9 mouse cellular contexts compared by ENCODE assay signal in genomic region chr9:44499356-44500162, GRCm38 (mm10). TPM values are rescaled to one million over a fixed set of nuclear protein-coding genes. Genes with fewer than 3 reads are reported as not detected.
DNase-seq lines count a peak whose midpoint lies in the region; ATAC-seq and TF ChIP-seq lines count a peak whose summit lies in the region.
"Had no signal": no experiment of that assay in that cellular context is flagged by ENCODE, and none has a peak within 500 bp of the region (broad histone marks: within the 10 kb centered on the region; RNA-seq: fewer than 3 reads in every experiment).

No protein-coding gene starts in this region.

- H3K4me1 ChIP-seq in forebrain, embryonic 14.5 days (ENCODE audit: control insufficient read depth, insufficient read depth, low read length), result peaks cover 56% of the 10 kb centered on the region
- H3K4me1 ChIP-seq in hindbrain, embryonic 13.5 days (replicated peaks), result peaks cover 73% of the 10 kb centered on the region
- peaks cover 0 to 8% of the 10 kb centered on the region in 2 experiments; a peak in 1 of 4 replicates for H3K4me1 ChIP-seq in liver, embryonic 14.5 days (replicated peaks; ENCODE audit: control insufficient read depth in 2 of 2, insufficient read depth in 2 of 2, low read length in 1 of 2)
- peaks cover 23% of the 10 kb centered on the region for H3K4me1 ChIP-seq in small intestine, adult 2 months (ENCODE audit: control insufficient read depth, insufficient read depth, insufficient read length, low read length)

- 0 out of 2 replicates have a peak, but pooled peaks have one; percentile 3 for ATAC-seq in forebrain, embryonic 14.5 days
- ATAC-seq in hindbrain, embryonic 13.5 days (ENCODE audit: low FRiP score), result peak; percentile 29
- no peak for ATAC-seq in liver, embryonic 14.5 days (ENCODE audit: insufficient read depth)

- peaks cover 34% of the 10 kb centered on the region for H3K36me3 ChIP-seq in forebrain, embryonic 14.5 days (ENCODE audit: control insufficient read depth, insufficient read depth, low read length)
- H3K36me3 ChIP-seq in hindbrain, embryonic 13.5 days, result peaks cover 12% of the 10 kb centered on the region; the same call in 1 of the 2 replicates
- H3K36me3 ChIP-seq in liver, embryonic 14.5 days (replicated peaks; ENCODE audit: control insufficient read depth, insufficient read depth, low read depth), result no peaks in the 10 kb centered on the region
- peaks cover 4% of the 10 kb centered on the region; the same call in 1 of the 2 replicates for H3K36me3 ChIP-seq in small intestine, adult 2 months (ENCODE audit: control insufficient read depth, insufficient read depth, low read length)
- H3K36me3 ChIP-seq: G1E had no signal

- no peak for TF ChIP-seq CTCF in liver, embryonic 14.5 days (IDR thresholded peaks at IDR 0.05; ENCODE audit: low read depth)
- no peak for TF ChIP-seq CTCF in small intestine, adult 2 months (IDR thresholded peaks at IDR 0.05; ENCODE audit: extremely low read depth, insufficient read length, insufficient replicate concordance, low read depth, low read length)

- WGBS in forebrain, embryonic 14.5 days, result 2% methylated on average over 18 of the region's 20 CpGs
- 3% methylated on average over 20 of the region's 20 CpGs for WGBS in hindbrain, embryonic 13.5 days
- WGBS in liver, embryonic 14.5 days (ENCODE audit: insufficient replicate concordance), result 43% methylated on average over 19 of the region's 20 CpGs
- 55% methylated on average over 20 of the region's 20 CpGs for WGBS in small intestine, adult 2 months

- H3K4me3 ChIP-seq in forebrain, embryonic 14.5 days (ENCODE audit: low read depth, low read length), result peak overlapping the region; percentile 35
- H3K4me3 ChIP-seq in hindbrain, embryonic 13.5 days, result peak overlapping the region; percentile 43
- H3K4me3 ChIP-seq in liver, embryonic 14.5 days (ENCODE audit: insufficient read depth in 1 of 2, low read depth in 2 of 2, low read length in 2 of 2), result no peak overlapping the region
- H3K4me3 ChIP-seq in small intestine, adult 2 months (ENCODE audit: low read depth, low read length), result peak overlapping the region; percentile 36

- H3K9me3 ChIP-seq in forebrain, embryonic 14.5 days (replicated peaks; ENCODE audit: control insufficient read depth, low read length), result no peaks in the 10 kb centered on the region
- H3K9me3 ChIP-seq in hindbrain, embryonic 13.5 days, result no peaks in the 10 kb centered on the region
- H3K9me3 ChIP-seq in liver, embryonic 14.5 days (ENCODE audit: control insufficient read depth, low read length), result no peaks in the 10 kb centered on the region
- H3K9me3 ChIP-seq: G1E had no signal

- peak overlapping the region; percentile 81 for H3K4me2 ChIP-seq in forebrain, embryonic 14.5 days (ENCODE audit: low read length)
- peak overlapping the region; percentile 88 for H3K4me2 ChIP-seq in hindbrain, embryonic 13.5 days
- H3K4me2 ChIP-seq in liver, embryonic 14.5 days (ENCODE audit: low read depth), result peak overlapping the region; percentile 51; the same call in 1 of the 2 replicates

- TF ChIP-seq POLR2A in small intestine, adult 2 months (IDR thresholded peaks at IDR 0.05; ENCODE audit: low read depth, low read length), result no peak

- peak overlapping the region; percentile 88 for H3K27ac ChIP-seq in forebrain, embryonic 14.5 days (ENCODE audit: low read depth, low read length)
- H3K27ac ChIP-seq in hindbrain, embryonic 13.5 days, result peak overlapping the region; percentile 96
- no peak overlapping the region for H3K27ac ChIP-seq in liver, embryonic 14.5 days
- H3K27ac ChIP-seq in small intestine, adult 2 months (ENCODE audit: insufficient read depth, low read depth, low read length), result peak overlapping the region; percentile 57

- H3K27me3 ChIP-seq in forebrain, embryonic 14.5 days (replicated peaks; ENCODE audit: control insufficient read depth, insufficient read depth, low read length), result no peaks in the 10 kb centered on the region
- H3K27me3 ChIP-seq in hindbrain, embryonic 13.5 days, result no peaks in the 10 kb centered on the region
- H3K27me3 ChIP-seq in liver, embryonic 14.5 days (ENCODE audit: control insufficient read depth, insufficient read depth, low read length), result peaks cover 14% of the 10 kb centered on the region
- no peaks in the 10 kb centered on the region for H3K27me3 ChIP-seq in small intestine, adult 2 months (ENCODE audit: control insufficient read depth, insufficient read depth, low read length)

- TF ChIP-seq EP300 in liver, embryonic 14.5 days (IDR thresholded peaks at IDR 0.05; ENCODE audit: low read depth), result no peak

- peak overlapping the region; percentile 66 for H3K9ac ChIP-seq in forebrain, embryonic 14.5 days (ENCODE audit: low read length)
- peak overlapping the region; percentile 79 for H3K9ac ChIP-seq in hindbrain, embryonic 13.5 days
- no peak overlapping the region for H3K9ac ChIP-seq in liver, embryonic 14.5 days (replicated peaks)

- DNase-seq in heart, adult 11 months, result peak; percentile 98
- no peak for DNase-seq in heart, adult 8-10 months (ENCODE audit: low spot score)
- DNase-seq in adrenal gland, adult 8-10 months, result peak; percentile 31
- peak; percentile 69 for DNase-seq in forebrain, embryonic 14.5 days (ENCODE audit: low spot score)
- DNase-seq in liver, embryonic 14.5 days (ENCODE audit: low read depth in 3 of 3, low spot score in 3 of 3), result no peak
- DNase-seq in thymus, postnatal 10 days (ENCODE audit: low spot score in 2 of 2), result no peak

RNA-seq across cellular contexts. Expression of gene Bcl9l, which starts 16.9 kb away (rescaled TPM):
- 10 to 100 TPM; 51.6 to 56.9 (median 53.9) TPM for total RNA-seq in heart, adult 8-10 months (2022)
- 10 to 100 TPM; 48.9 to 76.1 (median 66.7) TPM for total RNA-seq in adrenal gland, adult 8-10 months (2022)
- 9.9 and 13.4 TPM in 2 replicates for polyA plus RNA-seq in forebrain, embryonic 14.5 days (2014; fragmentation: Nextera tagmentation; extraction: Ambion mirVana)
- 8.6 TPM in 2 replicates for polyA plus RNA-seq in hindbrain, embryonic 13.5 days (2015; fragmentation: Nextera tagmentation; extraction: Ambion mirVana)
- polyA plus RNA-seq in liver, embryonic 14.5 days (2012; rRNA removed), result 1.6 and 1.9 TPM in 2 replicates
- polyA plus RNA-seq in liver, embryonic 14.5 days (2014; fragmentation: Nextera tagmentation; extraction: Ambion mirVana), result 1.0 and 1.5 TPM in 2 replicates
- polyA plus RNA-seq in small intestine, adult 2 months (2012; rRNA removed), result 21.8 and 28.1 TPM in 2 replicates

RNA-seq across cellular contexts. Expression of gene Upk2, which starts 44.8 kb away (rescaled TPM):
- total RNA-seq in heart, adult 8-10 months (2022), result under 1 TPM in 2 of 4 experiments, not detected in 2; 0.26 to 0.28 TPM
- total RNA-seq in adrenal gland, adult 8-10 months (2022), result not detected
- polyA plus RNA-seq in forebrain, embryonic 14.5 days (2014; fragmentation: Nextera tagmentation; extraction: Ambion mirVana), result not detected in 2 replicates
- not detected in 2 replicates for polyA plus RNA-seq in hindbrain, embryonic 13.5 days (2015; fragmentation: Nextera tagmentation; extraction: Ambion mirVana)
- 0.04 TPM in 1 of 2 replicates, not detected in the other for polyA plus RNA-seq in liver, embryonic 14.5 days (2012; rRNA removed)
- polyA plus RNA-seq in liver, embryonic 14.5 days (2014; fragmentation: Nextera tagmentation; extraction: Ambion mirVana), result not detected in 2 replicates
- 1.4 TPM in 2 replicates for polyA plus RNA-seq in small intestine, adult 2 months (2012; rRNA removed)
- total RNA-seq: G1E had no signal
- polyA plus RNA-seq: G1E had no signal

RNA-seq across cellular contexts. Expression of gene Foxr1, which starts 58.6 kb away (rescaled TPM):
- total RNA-seq in heart, adult 8-10 months (2022), result not detected
- total RNA-seq in adrenal gland, adult 8-10 months (2022), result not detected
- not detected in 2 replicates for polyA plus RNA-seq in forebrain, embryonic 14.5 days (2014; fragmentation: Nextera tagmentation; extraction: Ambion mirVana)
- polyA plus RNA-seq in hindbrain, embryonic 13.5 days (2015; fragmentation: Nextera tagmentation; extraction: Ambion mirVana), result not detected in 2 replicates
- polyA plus RNA-seq in liver, embryonic 14.5 days (2012; rRNA removed), result not detected in 2 replicates
- not detected in 2 replicates for polyA plus RNA-seq in liver, embryonic 14.5 days (2014; fragmentation: Nextera tagmentation; extraction: Ambion mirVana)
- not detected in 2 replicates for polyA plus RNA-seq in small intestine, adult 2 months (2012; rRNA removed)
- polyA plus RNA-seq: G1E had no signal

Comparison
In these comparisons a context has a peak if more than half of its experiments do, and no peak if none do; other contexts are left out.
1. DNase-seq: peak in heart, adult 11 months (single experiment), adrenal gland, adult 8-10 months (single experiment) and forebrain, embryonic 14.5 days (single experiment); none in heart, adult 8-10 months (single experiment), liver, embryonic 14.5 days (0 of 3) and thymus, postnatal 10 days (0 of 2).
2. H3K4me3 ChIP-seq: peak in forebrain, embryonic 14.5 days (single experiment), hindbrain, embryonic 13.5 days (single experiment) and small intestine, adult 2 months (single experiment); none in liver, embryonic 14.5 days (0 of 2).
3. Peak in every context shown above with its lines, with median percentiles within 50 percentile points of each other: H3K4me2 ChIP-seq.